Mouse (Mus musculus) bone marrow, adult 2 months (tissue): Measurements from ENCODE around the gene Aacs.

ENCODE experiments used
- CTCF ChIP-seq: fragments of 200-500 bp; IDR thresholded peaks from 2 replicates; pipeline ENCODE4 v1.5.1; 2011; ENCODE audit warnings: low read length, control low read depth; ENCODE audit not compliant: control insufficient read depth, insufficient read depth
- POLR2A ChIP-seq: fragments of 200-500 bp; IDR thresholded peaks from 2 replicates; pipeline ENCODE4 v1.6.1; 2011; ENCODE audit warnings: low read depth, mild to moderate bottlenecking, control low read depth, low read length, borderline replicate concordance; ENCODE audit not compliant: control insufficient read depth

- TF ChIP-seq CTCF (no peak), POLR2A (no peak)
These were observed 33.2 kb upstream of the Aacs start for GRCm38 (mm10) chr5:125442136-125442995.
